Mouse (Mus musculus) left cerebral cortex, postnatal 14 days (tissue): ENCODE data around the gene Slc35e1. TPM values are rescaled to one million over a fixed set of nuclear protein-coding genes. Genes with fewer than 3 reads are reported as not detected.
A peak's percentile ranks its signal among the peaks of the same experiment; 100 is the strongest.

ENCODE experiments used
- DNase-seq, 2 experiments: peaks; one replicate each; pipeline ENCODE4 v3.0.0; 2021 to 2022; ENCODE audit warnings: low spot score in 2 of 2, mixed read lengths in 1 of 2
- intact Hi-C: fragments of 180-260 bp; cut with DNase I; formaldehyde crosslinking; loops from one replicate; pipeline ENCODE4 v1.15.1; 2025
- total RNA-seq, 2 experiments: library from RNA; stranded (reverse); gene quantifications; 2 replicates each; pipeline ENCODE4 v1.2.3; 2021

Gene Slc35e1
- total RNA-seq, 2 experiments from 2014 or later: 50.8 to 53.8 TPM

DNA sequence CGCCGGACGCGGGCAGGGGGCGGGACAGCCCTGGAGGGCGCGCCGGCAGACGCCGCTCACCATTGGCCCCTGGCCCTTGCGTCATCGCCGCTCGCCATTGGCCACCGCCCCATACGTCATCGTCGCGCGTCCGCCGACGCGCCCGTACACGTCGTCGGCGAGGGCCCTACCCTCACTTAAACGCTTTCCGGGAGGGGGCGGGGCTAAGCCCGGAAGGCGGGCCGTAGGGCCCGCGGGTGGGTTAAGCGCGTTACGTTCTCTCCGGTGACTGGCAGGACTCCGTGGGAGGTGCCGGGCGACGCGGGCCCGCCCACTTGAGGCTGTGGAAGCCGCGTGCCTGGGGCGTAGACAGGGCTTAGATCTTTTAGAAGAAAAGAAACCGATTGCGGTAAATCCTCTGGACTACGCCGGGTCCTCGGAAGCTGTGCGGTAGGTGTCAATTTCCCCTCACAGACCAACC, 238 bp upstream of the Slc35e1 start:
- intact Hi-C loops: loop anchor here (1.0 kb wide), 1 partner anchor 56 kb away; the partner anchor contains the start of gene Med26
- DNase-seq: peak; percentile 99

DNA sequence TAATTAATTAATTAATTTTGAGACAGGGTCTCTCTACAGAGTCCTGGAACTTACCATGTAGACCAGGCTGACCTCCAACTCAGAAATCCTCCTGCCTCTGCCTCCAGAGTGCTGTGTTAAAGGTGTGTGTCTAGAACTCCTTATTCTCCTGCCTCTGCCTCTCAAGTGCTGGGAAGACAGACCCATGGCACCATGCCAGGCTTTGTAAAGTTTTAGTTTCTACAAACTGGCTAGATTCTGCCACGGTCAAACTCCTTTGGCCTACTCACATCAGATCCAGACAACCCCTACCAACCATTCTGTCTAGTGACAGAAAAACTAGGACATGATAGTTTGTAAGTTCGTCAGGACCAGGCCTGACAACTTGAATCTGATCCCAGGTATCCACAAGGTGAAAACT, 1.4 kb downstream of the Slc35e1 start:
- intact Hi-C loops: no loop called here

DNA sequence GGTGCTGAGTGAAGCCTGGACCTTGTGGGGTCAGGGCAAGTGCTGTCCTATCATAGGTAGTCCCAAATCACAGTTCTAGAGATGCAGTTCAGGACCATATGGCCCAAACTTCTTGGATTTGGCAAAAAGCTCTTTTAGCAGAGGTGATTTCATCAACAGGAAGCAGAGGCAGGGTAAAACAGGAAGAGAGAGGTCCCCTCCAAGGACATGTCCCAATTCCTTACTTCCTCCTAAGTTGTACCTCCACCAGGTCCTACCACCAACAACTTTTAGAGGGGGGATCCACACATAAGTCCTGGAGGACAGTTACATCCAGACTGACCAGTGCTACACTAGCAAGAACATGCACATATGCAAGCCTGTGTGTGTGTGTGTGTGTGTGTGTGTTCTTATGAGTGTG, 5.4 kb downstream of the Slc35e1 start:
- intact Hi-C loops: no loop called here
- DNase-seq: no peak

More for the DNA sequence above, 1.4 kb downstream of the Slc35e1 start:
- DNase-seq: peak in 1 of 2 experiments; percentile 23

DNA sequence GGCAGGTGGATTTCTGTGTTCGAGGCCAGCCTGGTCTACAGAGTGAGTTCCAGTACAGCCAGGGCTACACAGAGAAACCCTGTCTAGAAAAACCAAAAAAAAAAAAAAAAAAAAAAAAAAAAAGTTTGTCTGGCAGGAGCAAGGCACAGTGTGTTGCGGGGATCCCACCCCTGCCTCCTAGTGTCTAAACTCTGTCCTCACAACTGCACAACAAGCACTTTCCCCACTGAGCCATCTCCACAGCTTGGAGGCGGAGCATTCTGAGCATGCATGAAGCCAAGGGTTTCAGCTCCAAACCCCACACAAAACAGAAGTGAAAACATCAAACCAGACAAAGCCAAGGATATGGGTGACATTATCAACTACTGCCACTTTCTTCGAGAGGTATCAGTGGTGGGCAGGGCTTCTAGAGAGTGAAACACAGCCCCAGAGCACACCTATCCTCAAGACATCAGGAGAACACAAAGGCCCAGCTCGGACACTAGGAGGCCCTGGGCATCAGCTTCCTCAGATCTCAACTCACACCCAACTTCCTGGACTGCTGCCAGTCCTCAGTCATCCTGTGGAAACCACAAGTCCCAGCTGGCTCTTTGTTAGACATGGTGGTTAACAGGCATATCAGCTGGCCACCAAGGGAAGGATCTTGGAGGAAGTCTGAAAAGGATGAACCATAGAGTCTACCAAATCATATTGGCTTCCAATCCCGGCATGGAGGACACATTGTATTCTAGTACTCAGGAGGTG, 6.8 kb downstream of the Slc35e1 start:
- DNase-seq: peak; percentile 52 to 61

DNA sequence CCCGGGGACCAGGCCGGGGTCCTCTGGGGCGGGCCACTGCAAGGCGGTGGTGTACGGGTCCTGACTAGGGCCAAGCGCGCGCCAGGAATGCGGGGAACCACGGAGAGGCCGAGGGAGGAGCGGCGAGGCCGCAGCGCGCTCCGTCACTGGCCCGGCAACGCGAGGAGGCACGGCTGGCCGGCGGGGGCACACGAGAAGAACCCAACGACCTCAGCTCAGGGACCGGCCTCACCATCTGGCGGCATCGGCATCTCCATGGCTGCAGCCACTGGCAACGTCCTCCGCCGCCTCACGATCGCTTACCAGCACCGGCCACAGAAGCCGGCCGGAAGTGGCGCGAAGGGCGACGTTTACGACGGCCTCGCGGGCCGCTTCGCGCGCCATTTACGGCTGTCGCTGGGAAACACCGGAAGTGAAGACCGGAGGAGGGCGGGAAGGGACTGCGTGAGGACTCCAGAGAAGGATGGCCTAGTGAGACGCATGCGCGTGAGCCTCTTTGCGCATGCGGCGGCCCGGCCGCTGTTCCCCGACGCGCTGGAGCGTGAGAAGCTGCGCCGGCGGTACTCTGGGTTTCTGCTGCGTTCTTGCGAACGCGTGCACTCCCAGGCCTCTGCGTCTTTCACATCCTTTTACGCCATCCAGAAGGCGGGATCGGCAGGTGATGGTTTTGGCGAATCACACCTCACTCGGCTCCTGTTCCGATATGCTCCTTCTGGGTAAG, 17.4 kb downstream of the Slc35e1 start, which contains the start of gene Cherp:
Gene Cherp (minus strand): TSS at position 401 of the 721 bp plus-strand sequence.
- DNase-seq: peak; percentile 98 to 99
- intact Hi-C loops: no loop called here

More for the DNA sequence above, 6.8 kb downstream of the Slc35e1 start:
- intact Hi-C loops: no loop called here

DNA sequence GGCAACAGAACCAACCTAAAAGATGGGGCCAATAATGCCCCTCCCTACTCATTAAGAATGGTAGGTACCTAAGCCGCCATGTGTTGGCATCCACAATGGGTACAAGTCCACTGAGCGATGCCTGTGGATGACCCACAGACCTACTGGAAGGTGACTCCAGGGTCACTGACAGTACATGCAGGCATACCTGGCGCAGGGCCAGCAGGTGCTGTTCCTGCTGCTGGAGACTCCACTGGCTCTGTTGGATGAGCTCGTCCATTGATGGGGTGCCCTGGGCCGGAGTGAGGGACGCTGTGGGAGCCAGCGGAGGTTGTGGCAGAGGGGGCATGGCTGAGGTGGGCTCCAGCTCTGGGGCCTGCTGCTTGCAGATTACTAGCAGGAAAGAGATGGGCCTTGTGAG, 21.7 kb downstream of the Slc35e1 start:
- DNase-seq: no peak
- intact Hi-C loops: no loop called here

DNA sequence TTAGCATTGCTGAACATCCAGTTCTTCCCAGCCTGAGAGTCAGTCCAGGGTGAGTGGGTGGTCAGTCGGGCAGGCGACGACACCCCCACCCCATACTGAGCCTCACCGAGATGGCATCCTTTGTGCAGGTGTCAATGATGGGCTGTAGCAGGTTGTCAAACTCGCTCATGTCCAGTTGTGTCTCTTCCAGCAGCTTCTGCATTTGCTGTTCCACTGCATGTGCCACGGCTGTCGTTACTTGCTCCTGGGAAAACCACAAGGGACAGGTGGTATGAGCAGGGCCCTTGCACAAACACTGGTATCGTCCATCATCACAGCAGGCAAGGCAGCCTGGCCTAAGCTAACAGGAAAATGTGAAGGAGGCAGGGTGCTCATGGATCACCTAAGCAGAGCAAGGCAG, 22.4 kb downstream of the Slc35e1 start:
- no peak for DNase-seq
- intact Hi-C loops: no loop called here

DNA sequence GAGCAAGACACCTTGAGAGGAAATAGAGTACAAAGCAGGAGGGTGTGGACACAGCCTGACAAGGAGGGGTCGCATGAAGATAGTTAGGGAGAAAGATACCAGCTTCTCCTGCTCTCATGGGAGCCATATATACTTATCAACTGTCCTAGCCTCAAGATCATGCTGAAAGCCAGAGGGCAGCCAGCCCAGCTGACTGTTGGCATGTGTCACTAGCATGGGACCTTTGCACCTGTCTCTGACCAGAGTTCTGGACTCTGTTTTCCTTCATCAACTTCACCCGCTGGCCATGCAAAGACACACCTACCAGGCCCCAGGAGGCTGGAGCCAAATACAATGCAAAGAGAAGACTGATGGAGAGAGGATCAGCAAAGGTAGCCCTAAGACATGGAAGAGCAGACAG, 23.2 kb downstream of the Slc35e1 start:
- DNase-seq: no peak
- intact Hi-C loops: no loop called here

DNA sequence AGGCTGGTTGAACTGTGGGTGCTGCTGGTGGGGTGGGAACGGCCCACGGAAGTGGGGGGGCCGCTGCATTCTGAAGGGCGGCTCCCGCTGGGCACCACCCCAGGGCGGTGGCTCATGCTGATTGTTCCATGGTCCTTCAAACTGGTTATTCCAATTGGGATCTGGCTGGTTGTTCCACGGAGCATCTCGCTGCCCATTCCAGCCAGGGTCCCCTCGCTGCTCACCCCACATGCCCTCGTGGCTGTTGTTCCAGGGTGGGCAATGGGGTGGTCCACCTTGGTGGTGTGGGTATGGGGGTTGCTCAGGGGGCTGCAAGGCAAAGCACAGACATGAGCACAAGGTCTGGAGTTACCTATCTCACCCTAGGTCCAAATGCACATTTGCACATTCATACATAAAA, 28.2 kb downstream of the Slc35e1 start:
- intact Hi-C loops: no loop called here
- no peak for DNase-seq

DNA sequence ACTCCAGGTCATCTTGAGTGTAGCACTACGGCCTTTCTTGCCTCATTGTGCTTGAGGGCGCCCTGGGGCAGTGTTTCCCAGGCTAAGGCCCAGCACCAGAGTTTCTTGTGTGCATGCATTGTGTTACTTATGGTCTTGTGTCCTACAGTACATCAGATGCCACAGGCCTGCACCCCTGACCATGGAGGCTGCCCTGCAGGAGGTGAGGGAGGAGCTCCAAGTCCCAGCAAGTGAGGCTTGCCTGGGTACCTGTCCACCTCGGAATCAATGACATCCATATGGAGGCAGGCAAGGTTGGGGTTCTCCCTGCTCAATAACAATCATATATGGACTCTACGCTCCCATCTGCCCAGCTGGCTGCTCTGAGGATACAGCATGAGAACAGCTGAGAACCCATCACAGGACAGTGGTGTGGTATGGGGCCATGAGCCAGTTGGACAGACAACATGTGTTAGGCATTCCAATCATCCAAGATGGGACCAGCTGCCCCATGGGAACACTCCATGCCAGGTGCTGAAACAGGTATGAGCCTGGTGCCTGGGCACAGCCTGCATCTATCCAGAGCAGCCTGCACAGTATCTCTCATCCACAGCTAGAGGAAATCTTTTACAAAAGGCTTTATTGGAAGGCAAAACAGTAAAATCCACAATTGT, 32.4 kb downstream of the Slc35e1 start:
- intact Hi-C loops: no loop called here
- DNase-seq: no peak

DNA sequence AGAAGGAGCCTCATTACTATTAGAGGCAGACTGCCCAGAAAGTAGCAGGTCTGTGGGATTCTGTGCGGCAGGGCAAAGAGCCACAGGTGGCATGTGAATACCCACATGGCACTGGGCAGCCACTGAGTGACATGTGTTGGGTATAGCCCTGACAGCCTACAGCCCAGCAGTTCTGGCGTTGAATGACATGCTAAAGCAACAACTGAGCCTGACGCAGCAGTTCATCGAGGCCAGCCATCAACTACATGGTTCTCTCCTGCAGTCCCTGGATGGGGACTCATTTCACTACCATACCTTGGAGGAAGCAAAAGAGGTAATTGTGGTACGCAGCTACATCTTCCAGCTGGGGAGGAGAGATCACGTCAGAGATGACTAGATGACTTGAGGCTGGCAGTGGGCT, 34.0 kb downstream of the Slc35e1 start:
- no peak for DNase-seq
- intact Hi-C loops: no loop called here

DNA sequence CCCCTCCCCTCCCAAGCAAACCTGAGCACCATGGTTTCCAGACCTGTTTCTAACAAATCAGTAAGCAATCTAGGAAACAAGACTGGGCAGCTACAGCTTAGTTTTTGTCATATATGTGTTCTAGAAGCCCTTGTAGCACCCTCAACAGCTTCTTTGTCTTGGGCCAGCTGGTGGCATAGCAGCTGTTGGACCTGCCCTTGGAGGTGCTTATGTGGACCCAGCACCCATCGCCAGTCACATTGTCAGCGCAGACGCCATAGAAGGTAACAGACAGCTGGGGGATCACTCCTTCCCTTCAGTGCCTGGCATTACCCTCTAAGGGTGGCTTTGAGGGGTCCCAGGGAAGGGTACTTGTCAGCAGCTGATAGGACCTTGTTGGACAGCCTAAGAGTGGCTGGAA, 34.6 kb downstream of the Slc35e1 start:
- intact Hi-C loops: no loop called here
- no peak for DNase-seq

DNA sequence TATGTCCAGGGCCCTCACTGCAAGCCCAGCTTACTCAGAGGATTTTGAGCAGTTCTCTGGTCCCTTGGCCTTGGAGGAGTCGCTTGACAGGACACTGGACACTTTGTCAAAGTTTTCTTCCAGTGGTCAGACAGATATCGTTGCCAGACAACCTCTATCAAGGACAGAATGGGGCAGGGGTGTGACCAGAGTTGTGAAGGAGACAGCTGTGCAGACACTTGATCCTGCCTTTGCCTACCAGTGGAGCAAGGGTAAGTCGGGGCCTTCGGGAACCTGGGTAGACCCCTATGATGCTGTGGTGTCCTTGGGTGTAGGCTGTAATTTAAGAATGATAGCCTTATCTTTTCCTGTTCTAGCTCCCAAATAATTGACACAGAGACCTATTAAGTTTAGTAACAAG, 37.1 kb downstream of the Slc35e1 start:
- intact Hi-C loops: no loop called here
- DNase-seq: no peak

DNA sequence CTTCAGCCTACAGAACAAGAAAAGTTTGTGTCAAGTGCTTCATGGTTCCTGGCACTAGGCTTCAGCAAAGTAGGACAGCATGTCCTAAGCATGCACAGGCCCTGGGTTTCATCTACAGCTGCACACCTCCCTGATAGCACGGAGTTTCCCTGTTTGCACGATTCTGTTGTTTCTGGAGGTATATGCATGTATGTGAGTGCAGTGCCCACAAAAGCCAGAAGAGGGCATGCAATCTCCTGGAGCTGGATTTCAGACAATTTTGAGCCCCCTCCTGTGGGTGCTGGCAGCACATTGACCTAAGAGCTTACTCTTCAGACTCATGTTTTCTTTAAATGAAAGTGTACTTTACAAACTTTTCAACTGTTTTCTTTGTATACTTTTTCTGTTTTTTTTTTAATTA, 38.5 kb downstream of the Slc35e1 start:
- no peak for DNase-seq
- intact Hi-C loops: no loop called here

DNA sequence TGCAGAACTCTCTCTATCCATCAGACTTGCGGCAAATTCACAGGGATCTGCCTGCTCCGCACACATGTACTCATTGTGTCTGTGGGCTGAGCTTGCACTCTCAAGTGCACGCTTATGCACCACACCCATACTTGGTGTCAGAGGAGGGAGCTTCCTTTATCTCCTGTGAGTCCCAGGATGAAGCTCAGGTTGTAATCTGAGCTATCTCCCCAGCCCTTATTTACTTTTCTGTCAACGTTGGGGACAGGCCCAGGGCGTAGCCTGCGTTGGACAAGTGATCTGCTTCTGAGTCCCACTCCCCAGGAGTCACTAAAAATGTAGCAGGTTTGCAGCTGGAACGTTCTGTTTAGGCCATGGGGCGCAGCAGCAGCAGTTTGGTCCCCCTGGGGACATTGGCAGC, 40.9 kb downstream of the Slc35e1 start:
- intact Hi-C loops: no loop called here
- no peak for DNase-seq

DNA sequence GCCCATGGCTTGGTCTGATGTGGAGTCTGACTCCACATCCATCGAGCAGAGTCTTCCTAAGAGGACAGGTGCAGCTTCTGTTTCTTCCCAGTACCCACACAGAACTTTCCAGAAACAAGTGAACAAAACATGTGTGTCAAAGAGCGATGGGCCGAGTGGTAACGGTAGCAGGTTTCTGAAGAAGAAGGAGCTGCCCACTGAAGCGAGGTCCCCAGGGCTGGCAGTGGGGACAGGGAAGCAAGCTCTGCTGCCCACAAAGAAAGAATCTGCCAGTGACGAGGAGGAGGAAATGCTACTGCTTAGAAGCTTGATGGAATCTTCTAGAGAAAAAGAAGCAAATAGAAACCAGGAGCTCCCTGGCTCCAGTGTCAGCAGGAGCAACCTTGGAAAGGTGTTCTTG, 47.3 kb downstream of the Slc35e1 start:
- no peak for DNase-seq
- intact Hi-C loops: no loop called here

DNA sequence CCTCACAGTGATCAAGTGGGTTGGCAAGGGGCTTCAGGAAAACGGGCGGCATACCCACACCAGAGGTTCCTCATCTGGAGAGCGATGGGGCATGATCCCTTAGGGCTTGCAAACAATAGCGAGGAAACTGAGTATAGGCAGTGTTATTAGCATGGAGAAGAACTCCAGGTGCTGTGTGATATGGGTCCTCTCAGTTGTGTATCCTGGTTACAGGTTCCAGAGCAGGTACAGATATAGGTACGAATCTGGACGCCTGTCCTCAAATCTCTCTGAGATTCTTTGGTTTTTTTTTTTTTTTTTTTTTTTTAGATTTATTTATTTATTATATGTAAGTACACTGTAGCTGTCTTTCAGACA, 48.4 kb downstream of the Slc35e1 start:
- no peak for DNase-seq
- intact Hi-C loops: no loop called here

DNA sequence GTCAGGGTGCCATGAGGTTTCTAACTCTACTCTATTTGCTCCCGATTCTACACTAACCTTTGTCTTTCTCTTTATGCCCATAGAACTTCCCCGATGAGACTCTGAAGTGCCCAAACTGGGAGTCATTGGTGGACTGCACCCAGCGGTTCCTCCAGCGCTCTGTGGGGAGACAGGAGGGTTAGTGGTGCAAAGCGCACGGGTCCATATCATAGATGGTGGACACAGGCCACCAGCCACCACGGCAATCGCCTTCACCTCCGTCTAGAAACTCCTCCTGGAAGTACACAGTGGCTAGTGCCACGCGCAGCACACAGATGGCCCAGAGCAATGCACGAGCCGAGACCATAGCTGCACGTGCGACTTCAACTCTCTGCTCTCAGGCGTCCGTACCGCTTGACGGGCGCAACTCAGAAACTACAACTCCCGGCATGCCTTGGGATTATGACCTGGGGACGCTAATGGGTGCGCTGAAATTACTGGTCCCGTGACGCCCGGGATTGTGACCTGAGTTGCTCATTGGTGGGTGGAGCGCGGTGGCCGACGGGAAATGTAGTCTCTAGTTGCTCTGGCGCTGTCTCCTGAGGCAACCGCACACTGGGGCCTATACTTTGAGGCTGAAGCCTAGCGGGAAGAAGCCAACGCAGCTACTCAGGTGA, 48.9 kb downstream of the Slc35e1 start, which contains the start of the genes Calr3 and 1700030K09Rik:
Gene Calr3 (minus strand): TSS at position 533 of the 656 bp plus-strand sequence.
Gene 1700030K09Rik (plus strand): TSS at position 543 of the 656 bp plus-strand sequence.
- intact Hi-C loops: no loop called here
- DNase-seq: peak; percentile 99

DNA sequence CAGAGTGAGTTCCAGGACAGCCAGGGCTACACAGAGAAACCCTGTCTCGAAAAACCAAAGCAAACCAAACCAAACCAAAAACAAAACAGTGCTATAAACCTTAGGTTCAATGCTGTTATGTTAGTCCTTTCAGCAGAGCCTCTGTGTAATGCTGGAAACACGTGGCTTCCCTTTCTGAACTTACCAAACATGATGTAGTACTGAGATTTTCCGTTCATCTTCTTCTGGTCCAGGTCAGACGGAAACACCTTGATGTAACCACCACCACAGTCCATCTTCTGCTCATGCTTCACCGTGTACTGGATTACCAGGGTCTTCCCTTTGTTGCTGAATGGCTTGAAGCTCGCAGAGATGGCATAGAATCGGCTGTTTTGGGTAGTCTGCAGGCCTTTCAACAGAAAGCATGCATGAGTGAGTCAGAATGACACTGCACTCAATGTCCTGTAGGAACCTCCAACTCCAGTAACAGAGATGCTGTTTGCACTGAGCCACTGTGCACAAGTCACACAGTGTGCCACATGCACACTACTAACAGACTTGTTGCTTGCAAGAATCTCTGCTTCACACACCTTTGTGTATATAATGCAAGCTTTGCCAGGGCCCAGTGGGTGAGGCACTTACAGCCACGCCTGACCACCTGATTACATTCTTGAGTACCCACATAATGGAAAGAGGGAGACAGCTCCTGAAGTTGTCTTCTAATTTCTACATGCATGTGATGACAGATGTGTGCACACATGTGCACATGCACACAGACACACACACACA, 54.0 kb downstream of the Slc35e1 start:
- DNase-seq: no peak

More for the DNA sequence above, 54.0 kb downstream of the Slc35e1 start:
- intact Hi-C loops: no loop called here
